Mouse (Mus musculus) stomach, postnatal 0 days (tissue): ENCODE measurements around the gene Aif1. TPM values are rescaled to one million over a fixed set of nuclear protein-coding genes. Genes with fewer than 3 reads are reported as not detected.

Experiments used
- ATAC-seq: fragments of 200-750 bp; cut with Nextera tagmentation; 2 replicates; pipeline ENCODE4 v1.8.0; 2017; ENCODE audit not compliant: low FRiP score, low TSS enrichment
- DNase-seq: peaks from one replicate; pipeline ENCODE4 v3.0.0-alpha.2; 2016; ENCODE audit warnings: low spot score
- H3K27ac ChIP-seq: fragments of 300-500 bp; sonication (generic); replicated peaks from 2 replicates; pipeline ENCODE4 v1.5.1; 2014; ENCODE audit warnings: mild to moderate bottlenecking, control low read depth
- H3K27me3 ChIP-seq: fragments of 300-500 bp; sonication (generic); 2 replicates; pipeline ENCODE4 v1.6.1; 2014; ENCODE audit warnings: low read length; ENCODE audit not compliant: control insufficient read depth, insufficient read depth
- H3K36me3 ChIP-seq: fragments of 300-500 bp; sonication (generic); 2 replicates; pipeline ENCODE4 v1.6.1; 2014; ENCODE audit warnings: low read length, mixed read lengths; ENCODE audit not compliant: control insufficient read depth, insufficient read depth
- H3K4me1 ChIP-seq: fragments of 300-500 bp; sonication (generic); replicated peaks from 2 replicates; pipeline ENCODE4 v1.6.1; 2014; ENCODE audit warnings: antibody characterized with exemption; ENCODE audit not compliant: control insufficient read depth, insufficient read depth
- H3K4me2 ChIP-seq: fragments of 300-500 bp; sonication (generic); replicated peaks from 2 replicates; pipeline ENCODE4 v1.6.1; 2014; ENCODE audit warnings: low read depth, mild to moderate bottlenecking, control low read depth, moderate library complexity
- H3K4me3 ChIP-seq: fragments of 300-500 bp; sonication (generic); 2 replicates; pipeline ENCODE4 v1.5.1; 2014; ENCODE audit warnings: low read depth, low read length, control low read depth
- H3K9ac ChIP-seq: fragments of 300-500 bp; sonication (generic); 2 replicates; pipeline ENCODE4 v1.6.1; 2014; ENCODE audit warnings: mild to moderate bottlenecking, low read length, control low read depth, mixed read lengths
- H3K9me3 ChIP-seq: fragments of 300-500 bp; sonication (generic); 2 replicates; pipeline ENCODE4 v1.6.1; 2016; ENCODE audit warnings: low read length; ENCODE audit not compliant: control insufficient read depth
- CTCF ChIP-seq: IDR thresholded peaks from 2 replicates; pipeline ENCODE4 v1.5.1; 2016; ENCODE audit warnings: antibody characterized with exemption, low read depth, mild to moderate bottlenecking, moderate library complexity
- EP300 ChIP-seq: optimal IDR thresholded peaks from 2 replicates; pipeline ENCODE3; 2016; ENCODE audit warnings: antibody characterized with exemption
- WGBS: fragments of 180-500 bp; shearing (Covaris S2); extraction: QIAGEN DNeasy Blood & Tissue Kit; methylation state at CpG from one replicate; pipeline ENCODE4 v1.1.7; 2014; 5-methylcytosine and 5-hydroxymethylcytosine counted together
- polyA plus RNA-seq: library from polyadenylated mRNA; unstranded; fragments of >200 nt; fragmentation: Nextera tagmentation; extraction: Ambion mirVana; gene quantifications from 2 replicates; pipeline ENCODE4 v1.2.1, GENCODE M21; 2015

Gene Aif1
- polyA plus RNA-seq, 1 experiment from 2014 or later, result 24.3 TPM

GRCm38 (mm10) chr17:35193881-35194843 lies 18.3 kb upstream of the Aif1 start, which contains the start of gene Ltb:
Gene Ltb (plus strand): TSS chr17:35194439.
- Histone ChIP-seq H3K36me3 (no peaks in the 10 kb centered on the region), H3K27me3 (no peaks in the 10 kb centered on the region), H3K4me1 (no peaks in the 10 kb centered on the region), H3K9me3 (no peaks in the 10 kb centered on the region), H3K4me2 (peak within 1 kb of the TSS; percentile 78), H3K9ac (no peak within 1 kb of the TSS; the same call in 1 of the 2 replicates), H3K27ac (no peak within 1 kb of the TSS), H3K4me3 (peak within 1 kb of the TSS; percentile 41)
- 55% methylated on average over 28 of the region's 28 CpGs for WGBS
- ATAC-seq (no peak), DNase-seq (no peak)
- TF ChIP-seq CTCF, result no peak
- no peak for TF ChIP-seq EP300

- Histone ChIP-seq H3K27me3 (no peaks in the 10 kb centered on the region), H3K4me1 (no peaks in the 10 kb centered on the region), H3K27ac (no peak overlapping the region), H3K4me2 (no peak overlapping the region), H3K9ac (no peak overlapping the region), H3K4me3 (no peak overlapping the region), H3K36me3 (no peaks in the 10 kb centered on the region), H3K9me3 (no peaks in the 10 kb centered on the region)
- no peak for ATAC-seq
- DNase-seq, result no peak
- 84% methylated on average over 5 of the region's 5 CpGs for WGBS
- no peak for TF ChIP-seq EP300
- no peak for TF ChIP-seq CTCF
These were observed 17.1 kb upstream of the Aif1 start for GRCm38 (mm10) chr17:35192924-35193323.

- 55% methylated on average over 2 of the region's 2 CpGs for WGBS
- H3K27me3 ChIP-seq, result no peaks in the 10 kb centered on the region
These were observed 15.9 kb upstream of the Aif1 start for GRCm38 (mm10) chr17:35191723-35192122.

GRCm38 (mm10) chr17:35190096-35190495 lies 14.2 kb upstream of the Aif1 start:
- 63% methylated on average over 4 of the region's 4 CpGs for WGBS
- no peak overlapping the region for H3K4me3 ChIP-seq
- no peaks in the 10 kb centered on the region for H3K36me3 ChIP-seq

More at GRCm38 (mm10) chr17:35191723-35192122, 15.9 kb upstream of the Aif1 start:
- Histone ChIP-seq H3K9me3 (no peaks in the 10 kb centered on the region), H3K4me3 (no peak overlapping the region), H3K4me2 (no peak overlapping the region), H3K36me3 (no peaks in the 10 kb centered on the region), H3K4me1 (no peaks in the 10 kb centered on the region), H3K9ac (no peak overlapping the region), H3K27ac (no peak overlapping the region)
- ATAC-seq (no peak), DNase-seq (no peak)
- TF ChIP-seq EP300 (no peak), CTCF (0 out of 2 replicates have a peak, but pooled peaks have one; percentile 8)

GRCm38 (mm10) chr17:35189186-35189585 lies 13.3 kb upstream of the Aif1 start:
- no peaks in the 10 kb centered on the region for H3K27me3 ChIP-seq
- H3K9me3 ChIP-seq, result no peaks in the 10 kb centered on the region
- H3K4me1 ChIP-seq, result no peaks in the 10 kb centered on the region
- 69% methylated on average over 1 of the region's 1 CpGs for WGBS
- TF ChIP-seq CTCF (no peak), EP300 (no peak)
- no peak overlapping the region for H3K4me3 ChIP-seq
- no peak overlapping the region for H3K4me2 ChIP-seq
- ATAC-seq, result no peak
- H3K27ac ChIP-seq, result no peak overlapping the region
- DNase-seq, result no peak
- H3K9ac ChIP-seq, result no peak overlapping the region
- H3K36me3 ChIP-seq, result no peaks in the 10 kb centered on the region

More at GRCm38 (mm10) chr17:35190096-35190495, 14.2 kb upstream of the Aif1 start:
- Histone ChIP-seq H3K27me3 (no peaks in the 10 kb centered on the region), H3K4me1 (no peaks in the 10 kb centered on the region), H3K9me3 (no peaks in the 10 kb centered on the region), H3K4me2 (no peak overlapping the region), H3K9ac (no peak overlapping the region), H3K27ac (no peak overlapping the region)
- ATAC-seq, result no peak
- DNase-seq, result no peak
- TF ChIP-seq CTCF, result no peak
- no peak for TF ChIP-seq EP300
